Mouse (Mus musculus): ENCODE measurements around the gene Kdm5b. TPM values are rescaled to one million over a fixed set of nuclear protein-coding genes. Genes with fewer than 3 reads are reported as not detected.

Gene Kdm5b
- polyA plus RNA-seq, 1 experiment = 44.5 TPM

DNA sequence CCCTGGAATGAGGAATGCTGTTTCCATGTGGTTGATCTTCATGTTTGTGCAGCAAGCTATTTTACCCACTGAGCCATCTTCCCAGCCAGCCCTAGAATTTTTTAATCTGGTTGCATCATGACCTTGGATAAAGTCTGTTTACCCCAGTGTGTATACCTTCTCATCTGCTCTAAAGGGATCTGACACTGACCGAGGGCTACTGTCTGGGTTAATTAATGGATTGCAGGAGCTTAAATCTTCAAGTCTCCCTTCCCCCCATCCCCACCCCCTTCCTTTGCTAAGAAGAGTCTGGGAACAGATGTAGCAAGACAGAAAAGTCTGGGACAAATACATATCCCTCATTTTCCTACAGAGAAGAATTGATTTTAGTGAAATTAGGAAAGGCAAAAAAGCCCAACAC is 7.5 kb downstream of the Kdm5b start:
- no peak for TF ChIP-seq GATA1 (IDR thresholded peaks at IDR 0.05; ENCODE audit: low read length)

DNA sequence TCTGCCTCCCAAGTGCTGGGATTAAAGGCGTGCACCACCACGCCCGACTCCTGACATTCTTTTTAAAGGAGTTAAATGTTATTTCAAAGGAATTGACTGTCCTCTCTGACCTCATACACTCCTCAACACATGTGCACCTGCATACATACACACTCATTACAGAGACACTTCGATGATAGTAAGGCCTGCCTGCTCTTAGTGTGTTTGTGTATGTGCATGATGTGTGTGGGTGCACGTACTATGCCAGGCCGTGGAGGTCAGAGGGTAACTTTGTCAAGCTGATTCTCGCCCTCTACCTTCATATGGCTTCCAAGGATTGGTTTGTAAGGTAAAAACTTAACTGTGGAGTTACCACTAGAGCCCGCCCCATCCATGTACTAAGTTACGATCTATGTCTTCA is 10.2 kb downstream of the Kdm5b start:
- no peak for TF ChIP-seq GATA1 (IDR thresholded peaks at IDR 0.05; ENCODE audit: low read length)

DNA sequence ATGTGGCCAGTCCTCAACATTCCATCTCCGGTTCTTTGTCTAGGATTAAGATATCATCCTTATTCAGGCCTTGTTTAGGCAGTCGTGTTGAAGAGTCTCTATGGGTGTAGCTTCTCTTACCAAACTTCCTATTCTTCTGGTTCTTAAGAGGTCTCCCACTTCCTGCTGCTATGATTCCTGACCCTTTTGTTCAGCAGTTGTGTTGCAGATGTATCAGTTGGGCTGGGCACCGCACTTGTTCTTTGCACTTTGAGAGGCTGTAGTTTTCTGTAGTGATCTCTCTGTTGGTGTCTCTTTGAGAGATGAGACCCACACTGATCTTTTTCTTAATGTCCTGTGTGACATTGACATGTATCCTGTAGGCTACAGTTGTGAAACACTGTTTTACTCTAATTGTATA is 10.7 kb downstream of the Kdm5b start:
- no peak for TF ChIP-seq GATA1 (IDR thresholded peaks at IDR 0.05; ENCODE audit: low read length)

DNA sequence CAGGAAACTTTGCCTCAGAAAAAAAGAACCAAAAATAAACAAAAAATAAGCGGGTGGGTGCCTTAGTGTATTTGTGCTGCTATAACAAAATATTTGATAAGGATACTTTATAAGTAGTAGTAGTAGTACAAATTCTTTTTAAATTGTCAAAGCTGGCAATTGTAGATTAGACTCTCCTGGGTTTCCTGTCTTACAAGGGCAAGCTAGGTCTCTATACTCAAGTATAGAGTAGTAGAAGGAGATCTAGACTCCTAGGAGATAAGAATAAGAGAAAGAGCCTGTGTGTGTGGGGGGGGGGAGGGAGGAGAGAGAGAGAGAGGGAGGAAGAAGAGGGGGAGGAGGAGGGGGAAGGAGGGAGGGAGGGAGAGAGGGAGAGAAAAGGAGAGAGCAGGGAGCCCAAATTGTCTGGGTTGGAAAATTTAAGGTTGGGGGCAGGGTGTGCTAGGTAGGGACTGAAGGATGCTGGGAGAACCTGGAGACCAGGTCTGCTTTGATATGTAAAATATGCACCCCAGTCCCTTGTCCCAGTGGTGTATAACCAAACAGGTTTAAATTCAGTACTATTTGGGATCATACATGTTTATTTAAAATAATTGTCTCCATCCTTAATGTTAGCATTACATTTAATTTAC is 13.4 kb downstream of the Kdm5b start:
- no peak for TF ChIP-seq GATA1 (IDR thresholded peaks at IDR 0.05; ENCODE audit: low read length)

DNA sequence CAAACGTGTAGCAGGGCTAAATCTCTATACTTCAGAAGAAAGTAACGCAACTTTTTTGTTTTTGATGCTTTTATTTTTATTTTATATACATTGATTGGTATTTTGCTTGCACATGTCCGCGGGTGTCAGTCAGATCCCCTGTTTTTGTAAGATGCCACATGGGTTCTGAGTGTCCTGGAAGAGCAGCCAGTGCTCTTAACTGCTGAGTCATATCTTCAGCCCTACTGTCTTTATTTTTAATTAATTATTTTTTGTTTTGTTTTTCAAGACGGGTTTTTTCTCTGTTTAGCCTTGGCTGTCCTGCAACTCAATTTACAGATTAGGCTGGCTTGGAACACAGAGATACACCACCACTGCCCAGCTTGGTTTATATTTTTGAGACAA is 14.0 kb downstream of the Kdm5b start:
- no peak for TF ChIP-seq GATA1 (IDR thresholded peaks at IDR 0.05; ENCODE audit: low read length)

DNA sequence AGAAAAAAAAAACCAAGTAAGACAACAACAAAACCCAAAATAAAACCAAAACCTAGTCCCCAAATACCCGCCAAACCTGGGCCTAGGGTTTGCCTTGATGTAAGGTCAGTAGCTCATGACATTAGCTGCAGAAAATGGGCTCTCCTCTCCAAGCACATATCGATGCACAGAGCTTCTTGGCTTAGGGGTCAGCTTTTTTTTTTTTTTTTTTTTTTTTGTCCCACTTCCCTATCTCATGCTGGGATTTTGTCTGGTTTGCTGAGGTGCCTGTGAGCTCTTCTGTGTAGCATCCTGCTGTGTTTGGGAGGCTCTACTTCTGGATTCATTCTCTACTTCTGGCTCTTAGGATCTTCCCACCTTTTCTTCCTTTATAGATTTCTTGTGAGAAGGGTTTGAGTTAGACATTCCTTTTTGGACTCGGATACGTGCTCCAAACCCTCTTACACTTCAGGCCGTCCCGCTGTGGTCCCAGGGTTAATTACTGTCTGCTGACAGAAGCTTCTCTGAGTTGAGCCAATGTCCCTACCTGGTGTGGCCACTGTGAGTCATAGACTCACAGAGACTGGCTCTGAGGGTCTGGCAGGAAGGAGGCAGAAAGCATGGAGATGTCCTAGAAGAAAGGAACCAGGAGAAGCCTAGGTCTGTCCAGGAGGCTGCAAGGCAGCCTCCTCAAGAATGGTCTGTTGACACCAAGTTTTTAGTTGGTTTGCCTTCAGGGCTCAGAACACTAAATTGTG is 17.6 kb downstream of the Kdm5b start:
- no peak for TF ChIP-seq GATA1 (IDR thresholded peaks at IDR 0.05; ENCODE audit: low read length)

DNA sequence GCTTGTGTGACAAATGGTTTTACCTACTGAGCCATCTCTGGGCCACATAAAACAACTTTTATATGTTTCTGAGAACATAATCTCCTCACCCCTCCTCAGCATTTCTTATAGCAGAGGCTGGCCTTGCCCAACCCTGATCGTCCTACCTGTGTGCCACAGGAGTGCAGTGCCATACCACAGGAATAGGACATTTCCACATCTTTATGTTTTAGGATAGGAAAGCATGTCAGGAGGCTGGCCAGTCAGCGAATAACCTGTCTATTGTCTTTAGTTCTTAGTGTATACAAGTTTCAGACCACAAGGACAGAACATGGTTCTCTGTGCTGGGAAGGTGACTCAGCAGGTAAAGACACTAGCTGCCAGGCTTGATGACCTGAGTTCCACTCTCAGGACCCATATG is 20.8 kb downstream of the Kdm5b start:
- peak; percentile 38 for TF ChIP-seq GATA1 (IDR thresholded peaks at IDR 0.05; ENCODE audit: low read length)

DNA sequence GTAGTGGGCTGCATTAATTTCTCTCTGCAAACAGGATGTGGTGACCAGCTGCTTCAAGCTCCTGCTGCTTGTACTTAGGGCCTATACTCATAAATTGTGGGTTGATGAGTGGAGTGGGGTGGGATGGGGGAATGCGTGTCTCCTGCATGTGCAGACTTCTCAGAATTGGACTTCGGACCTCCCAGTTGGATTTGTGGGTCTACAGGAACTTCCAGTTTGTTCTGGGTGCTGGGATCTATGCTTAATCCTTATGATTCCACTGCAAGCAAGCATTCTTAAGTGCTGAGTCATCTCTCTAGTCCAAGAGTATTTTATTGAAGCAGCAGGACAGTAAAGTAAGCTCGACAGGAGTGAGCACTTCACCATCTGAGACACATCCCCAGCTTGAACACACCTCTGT is 23.6 kb downstream of the Kdm5b start:
- TF ChIP-seq GATA1 (IDR thresholded peaks at IDR 0.05; ENCODE audit: low read length) = no peak

DNA sequence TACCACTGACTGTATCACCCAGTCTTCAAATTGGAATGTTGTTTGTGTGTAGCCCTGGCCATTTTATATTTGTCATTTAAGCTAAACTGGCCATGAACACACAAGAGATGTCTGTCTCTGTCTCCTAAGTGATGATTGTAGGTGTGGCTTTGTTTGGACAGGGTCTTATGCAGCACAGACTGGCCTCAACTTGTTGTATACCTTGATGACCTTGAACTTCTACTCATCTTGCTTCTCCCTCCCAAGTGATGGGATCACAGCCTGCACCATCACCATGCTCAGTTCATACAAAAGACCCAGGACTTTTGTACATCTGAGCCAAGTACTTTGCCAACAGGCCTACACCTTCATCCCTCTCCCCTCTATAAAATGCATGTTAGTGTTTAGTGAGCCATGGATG is 29.7 kb downstream of the Kdm5b start:
- no peak for TF ChIP-seq GATA1 (IDR thresholded peaks at IDR 0.05; ENCODE audit: low read length)

DNA sequence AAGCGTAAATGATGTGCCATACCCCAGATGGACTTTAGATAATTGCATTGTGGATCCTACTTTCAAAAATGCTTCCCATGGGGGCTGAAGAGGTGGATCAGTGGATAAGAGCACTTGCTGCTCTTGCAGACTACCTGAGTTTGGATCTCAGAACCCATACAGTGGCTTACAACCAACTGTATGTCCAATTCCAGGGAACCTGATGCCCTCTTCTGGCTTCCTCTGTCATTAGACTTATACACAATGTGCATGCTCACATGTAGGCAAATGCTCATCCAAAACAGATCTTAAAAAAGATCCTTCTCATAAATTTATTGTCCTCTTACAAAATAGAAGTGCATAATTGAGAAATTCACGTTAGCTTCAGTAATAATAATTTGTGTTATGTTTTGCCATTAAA is 31.8 kb downstream of the Kdm5b start:
- no peak for TF ChIP-seq GATA1 (IDR thresholded peaks at IDR 0.05; ENCODE audit: low read length)

DNA sequence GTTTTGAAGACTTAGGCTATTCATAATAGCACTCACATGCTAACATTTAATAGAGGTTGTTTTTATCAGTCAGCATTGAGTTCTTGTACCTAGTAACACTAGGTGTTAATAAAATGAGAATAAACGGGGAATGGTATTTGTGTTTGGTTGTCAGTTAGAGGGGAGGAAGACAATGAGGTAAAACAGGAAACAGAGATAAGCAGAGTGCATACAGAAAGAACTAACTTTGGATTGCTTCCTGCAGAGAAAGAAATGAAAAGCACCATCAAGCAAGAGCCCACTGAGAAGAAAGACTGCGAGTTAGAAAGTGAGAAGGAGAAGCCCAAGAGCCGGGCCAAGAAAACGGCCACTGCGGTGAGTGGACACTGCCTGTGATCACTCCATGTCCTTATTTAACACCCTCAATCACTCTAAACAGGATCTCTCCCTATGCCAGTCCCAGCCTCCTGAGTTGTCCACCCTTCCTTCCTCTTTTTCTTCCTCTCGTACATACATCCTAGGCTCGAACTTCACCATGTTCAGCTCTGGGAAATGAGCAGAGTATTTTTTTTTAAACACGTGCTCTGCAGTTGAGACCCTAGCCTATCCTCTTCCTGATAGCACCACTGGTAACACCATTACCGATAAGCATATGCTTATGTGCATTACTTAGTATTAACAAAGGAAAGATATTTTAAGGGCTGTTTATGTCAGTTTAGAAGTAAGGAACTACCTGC is 37.5 kb downstream of the Kdm5b start:
- TF ChIP-seq GATA1 (IDR thresholded peaks at IDR 0.05; ENCODE audit: low read length) = no peak

DNA sequence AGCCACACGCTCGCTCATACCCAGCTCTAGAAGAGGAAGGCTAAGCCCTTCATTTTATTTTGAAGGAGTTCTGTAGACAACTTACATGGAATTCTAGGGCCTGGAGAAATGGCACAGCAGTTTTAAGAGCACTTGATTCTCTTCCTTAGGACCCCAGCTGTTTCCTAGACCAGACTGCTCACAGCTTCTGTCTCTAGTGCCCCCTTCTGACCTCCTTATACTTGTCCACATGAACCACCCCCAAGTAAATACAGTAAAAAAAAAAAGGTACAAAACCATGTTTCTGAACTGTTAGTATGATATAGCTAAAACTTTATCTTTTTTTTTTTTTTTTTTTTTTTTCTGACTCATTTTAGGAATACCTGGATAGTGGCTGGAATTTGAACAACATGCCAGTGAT is 44.1 kb downstream of the Kdm5b start:
- no peak for TF ChIP-seq GATA1 (IDR thresholded peaks at IDR 0.05; ENCODE audit: low read length)

DNA sequence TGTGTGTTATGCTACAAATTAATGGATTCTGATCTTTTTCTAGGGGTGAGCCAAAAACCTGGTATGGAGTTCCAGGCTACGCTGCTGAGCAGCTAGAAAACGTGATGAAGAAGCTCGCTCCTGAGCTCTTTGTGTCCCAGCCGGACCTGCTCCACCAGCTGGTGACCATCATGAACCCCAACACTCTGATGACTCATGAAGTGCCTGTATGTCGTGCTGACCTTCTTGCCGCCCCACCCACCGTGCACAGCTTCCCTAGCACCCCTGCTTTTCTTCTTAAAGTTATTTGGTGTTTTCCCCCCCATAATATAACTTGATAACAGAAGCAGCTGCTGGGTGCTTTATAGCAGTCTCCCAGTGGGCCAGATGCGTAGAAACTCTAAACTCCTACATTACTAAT is 45.7 kb downstream of the Kdm5b start:
- TF ChIP-seq GATA1 (IDR thresholded peaks at IDR 0.05; ENCODE audit: low read length) = no peak

DNA sequence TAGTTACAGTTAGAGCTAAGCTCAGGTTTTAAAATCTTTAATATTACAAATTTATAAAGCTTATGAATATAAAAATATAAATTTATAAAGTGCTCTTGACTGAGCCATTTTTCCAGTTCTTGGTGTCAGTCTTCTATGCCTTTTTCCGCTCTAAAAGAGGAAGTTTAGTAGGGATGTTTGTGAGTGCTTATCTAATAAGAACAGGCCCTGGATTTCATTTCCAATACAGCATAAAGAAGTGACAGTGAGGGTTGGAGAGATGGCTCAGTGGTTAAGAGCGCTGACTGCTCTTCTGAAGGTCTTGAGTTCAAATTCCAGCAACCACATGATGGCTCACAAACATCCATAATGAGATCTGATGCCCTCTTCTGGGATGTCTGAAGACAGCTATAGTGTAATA is 46.4 kb downstream of the Kdm5b start:
- TF ChIP-seq GATA1 (IDR thresholded peaks at IDR 0.05; ENCODE audit: low read length) = no peak

DNA sequence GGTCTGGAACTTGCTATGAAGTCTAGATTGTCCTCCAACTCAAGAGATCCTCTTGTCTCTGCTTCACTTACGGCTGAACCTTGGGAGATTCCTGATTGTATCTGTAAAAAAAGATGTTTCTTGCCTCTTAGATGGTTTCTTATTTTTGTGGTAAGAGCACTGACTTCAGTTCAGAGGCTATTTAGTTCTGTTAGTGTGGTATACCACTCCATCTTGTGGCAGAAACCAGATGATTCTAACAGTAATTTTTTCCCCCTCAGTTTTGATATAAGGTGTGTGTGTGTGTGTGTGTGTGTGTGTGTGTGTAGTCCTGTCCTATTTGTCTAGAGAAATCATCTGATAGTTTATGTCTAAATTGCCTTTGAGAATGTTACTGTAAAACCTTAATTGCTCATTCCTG is 47.3 kb downstream of the Kdm5b start:
- TF ChIP-seq GATA1 (IDR thresholded peaks at IDR 0.05; ENCODE audit: low read length) = no peak

DNA sequence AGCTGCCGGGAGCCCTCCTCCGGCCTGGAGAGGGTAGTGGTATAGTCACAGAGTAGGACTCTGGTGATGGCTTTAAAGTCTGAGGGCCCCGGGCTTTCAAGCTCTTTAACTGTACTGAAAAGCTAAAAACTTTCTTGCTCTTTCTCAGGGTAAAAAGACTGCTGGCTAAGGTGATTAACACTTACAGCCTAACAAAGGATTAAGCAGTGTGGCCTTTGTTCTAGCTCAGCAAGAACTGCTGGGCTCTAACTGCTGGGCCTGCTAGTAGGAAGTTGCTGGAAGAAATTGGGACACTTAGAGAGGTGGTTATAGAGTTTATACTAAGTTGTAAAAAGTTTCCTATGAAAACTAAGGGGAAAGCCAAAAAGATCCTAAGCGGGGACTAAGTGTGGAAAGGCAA is 49.2 kb downstream of the Kdm5b start:
- no peak for TF ChIP-seq GATA1 (IDR thresholded peaks at IDR 0.05; ENCODE audit: low read length)

DNA sequence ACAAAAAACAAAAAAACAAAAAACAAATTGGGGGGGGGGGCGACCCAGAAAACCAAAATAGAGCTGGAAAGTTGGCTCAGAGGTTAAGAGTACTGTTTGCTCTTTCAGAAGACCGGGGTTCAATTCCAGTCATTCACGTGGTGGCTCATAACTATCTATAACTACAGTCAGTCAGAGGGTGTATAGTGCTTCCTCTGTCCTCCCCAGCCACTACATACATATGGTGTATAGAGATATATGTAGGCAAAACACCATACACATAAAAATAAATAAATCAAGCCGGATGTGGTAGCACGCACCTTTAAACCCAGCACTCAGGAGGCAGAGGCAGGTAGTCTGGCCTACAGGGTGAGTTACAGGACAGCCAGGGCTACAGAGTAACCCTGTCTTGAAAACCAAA is 54.6 kb downstream of the Kdm5b start:
- TF ChIP-seq GATA1 (IDR thresholded peaks at IDR 0.05; ENCODE audit: low read length) = no peak

All from G1E-ER4 (cell line).